Comparison of ENCODE assay signal across 9 mouse cellular contexts in the genomic region with DNA sequence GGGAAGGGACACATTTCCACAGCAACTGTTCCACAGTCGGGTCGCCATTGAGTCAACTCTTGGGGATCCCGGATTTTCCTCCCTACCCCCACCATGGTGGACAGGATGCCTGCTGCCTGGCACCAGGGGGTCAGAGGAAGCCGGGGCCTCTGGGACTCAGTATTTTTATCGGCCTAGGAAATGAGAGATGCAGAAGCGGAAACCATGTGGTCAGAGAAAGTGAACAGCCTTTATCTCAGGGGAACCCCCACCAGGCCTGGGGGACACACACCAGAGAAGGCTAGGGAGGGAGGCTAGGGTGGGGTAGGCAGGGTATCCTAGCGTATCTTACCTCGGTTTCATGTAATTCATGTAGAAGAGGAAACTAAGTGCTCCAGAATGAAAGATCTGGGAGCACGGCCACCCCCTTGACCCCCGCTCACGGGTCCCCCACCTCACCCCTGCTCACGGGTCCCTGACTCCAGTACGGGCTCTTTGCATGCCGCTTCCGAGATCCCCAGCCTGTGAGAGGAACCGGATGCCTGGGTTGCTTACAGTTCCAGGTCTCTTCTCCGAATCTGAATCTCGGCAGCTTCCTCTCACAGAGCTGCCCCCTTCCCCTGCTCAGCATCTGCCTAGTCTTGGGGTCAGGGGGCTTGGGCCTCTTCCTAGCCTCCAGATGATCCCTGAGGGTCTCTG. TPM values are rescaled to one million over a fixed set of nuclear protein-coding genes. Genes with fewer than 3 reads are reported as not detected.
DNase-seq lines count a peak whose midpoint lies in the region; ATAC-seq lines count a peak whose summit lies in the region.
"Had no signal": no experiment of that assay in that cellular context is flagged by ENCODE, and none has a peak within 500 bp of the region (broad histone marks: within the 10 kb centered on the region; RNA-seq: fewer than 3 reads in every experiment).

No protein-coding gene starts in this region.

- peaks cover 20% of the 10 kb centered on the region for H3K36me3 ChIP-seq in intestine, embryonic 14.5 days (ENCODE audit: control insufficient read depth, insufficient read depth, low read length)
- peaks cover 8% of the 10 kb centered on the region; the same call in 1 of the 2 replicates for H3K36me3 ChIP-seq in intestine, embryonic 15.5 days
- peaks cover 25% of the 10 kb centered on the region for H3K36me3 ChIP-seq in heart, embryonic 10.5 days
- peaks cover 43% of the 10 kb centered on the region for H3K36me3 ChIP-seq in forebrain, embryonic 10.5 days (replicated peaks)

- WGBS in intestine, embryonic 14.5 days: 75% methylated on average over 18 of the region's 18 CpGs
- WGBS in intestine, embryonic 15.5 days: 76% methylated on average over 18 of the region's 18 CpGs
- 72% methylated on average over 18 of the region's 18 CpGs for WGBS in heart, embryonic 10.5 days
- WGBS in forebrain, embryonic 10.5 days: 83% methylated on average over 18 of the region's 18 CpGs

- H3K9me3 ChIP-seq in intestine, embryonic 14.5 days (ENCODE audit: control insufficient read depth, low read length): no peaks in the 10 kb centered on the region
- no peaks in the 10 kb centered on the region for H3K9me3 ChIP-seq in intestine, embryonic 15.5 days
- no peaks in the 10 kb centered on the region for H3K9me3 ChIP-seq in heart, embryonic 10.5 days
- no peaks in the 10 kb centered on the region for H3K9me3 ChIP-seq in forebrain, embryonic 10.5 days
- H3K9me3 ChIP-seq: G1E had no signal

- 0 out of 2 replicates have a peak overlapping the region, but pooled peaks have one; percentile 2 for H3K27ac ChIP-seq in intestine, embryonic 14.5 days (ENCODE audit: low read depth)
- H3K27ac ChIP-seq in intestine, embryonic 15.5 days: no peak overlapping the region
- H3K27ac ChIP-seq in heart, embryonic 10.5 days: peak overlapping the region; percentile 73
- no peak overlapping the region for H3K27ac ChIP-seq in forebrain, embryonic 10.5 days

- no peaks in the 10 kb centered on the region for H3K27me3 ChIP-seq in intestine, embryonic 14.5 days (replicated peaks; ENCODE audit: control insufficient read depth, insufficient read depth, low read length)
- H3K27me3 ChIP-seq in intestine, embryonic 15.5 days (replicated peaks): no peaks in the 10 kb centered on the region
- H3K27me3 ChIP-seq in heart, embryonic 10.5 days (ENCODE audit: insufficient read depth, poor library complexity, severe bottlenecking): no peaks in the 10 kb centered on the region
- H3K27me3 ChIP-seq in forebrain, embryonic 10.5 days (ENCODE audit: poor library complexity, severe bottlenecking): no peaks in the 10 kb centered on the region

- H3K4me1 ChIP-seq in intestine, embryonic 14.5 days (replicated peaks; ENCODE audit: control insufficient read depth, insufficient read depth, low read length): peaks cover 16% of the 10 kb centered on the region
- H3K4me1 ChIP-seq in intestine, embryonic 15.5 days (replicated peaks): peaks cover 14% of the 10 kb centered on the region
- peaks cover 38% of the 10 kb centered on the region for H3K4me1 ChIP-seq in heart, embryonic 10.5 days
- peaks cover 5% of the 10 kb centered on the region; the same call in 1 of the 2 replicates for H3K4me1 ChIP-seq in forebrain, embryonic 10.5 days

- H3K4me3 ChIP-seq in intestine, embryonic 14.5 days (ENCODE audit: low read depth, low read length): no peak overlapping the region
- H3K4me3 ChIP-seq in intestine, embryonic 15.5 days (replicated peaks): no peak overlapping the region
- no peak overlapping the region for H3K4me3 ChIP-seq in heart, embryonic 10.5 days
- no peak overlapping the region for H3K4me3 ChIP-seq in forebrain, embryonic 10.5 days

- ATAC-seq in intestine, embryonic 14.5 days (replicated peaks; ENCODE audit: low FRiP score, low TSS enrichment, low read depth): no peak
- no peak for ATAC-seq in intestine, embryonic 15.5 days
- ATAC-seq in cerebellum, adult (ENCODE audit: insufficient number of reproducible peaks, low FRiP score, low TSS enrichment): no peak

- no peak for DNase-seq in intestine, embryonic 14.5 days (ENCODE audit: low spot score)
- no peak for DNase-seq in heart, embryonic 10.5 days (ENCODE audit: low spot score)
- DNase-seq in kidney, postnatal 36 days: peak; percentile 55 to 56
- DNase-seq in spleen, postnatal 36 days (ENCODE audit: low spot score in 2 of 2): peak; percentile 90
- no peak for DNase-seq in forebrain, embryonic 10.5 days (ENCODE audit: extremely low spot score, low spot score)
- DNase-seq in MN1 (ENCODE audit: low spot score): no peak

- H3K4me2 ChIP-seq in intestine, embryonic 14.5 days (ENCODE audit: low read length): no peak overlapping the region
- no peak overlapping the region for H3K4me2 ChIP-seq in intestine, embryonic 15.5 days (replicated peaks)

- no peak overlapping the region for H3K9ac ChIP-seq in intestine, embryonic 14.5 days (ENCODE audit: low read length)
- no peak overlapping the region for H3K9ac ChIP-seq in intestine, embryonic 15.5 days

RNA-seq across cellular contexts. Expression of a gene that starts 2.0 kb away (rescaled TPM):
- polyA plus RNA-seq in intestine, embryonic 14.5 days (2014; fragmentation: Nextera tagmentation; extraction: Ambion mirVana): 0.39 and 0.88 TPM in 2 replicates
- polyA plus RNA-seq in intestine, embryonic 15.5 days (2015; fragmentation: Nextera tagmentation; extraction: Ambion mirVana): 0.59 and 0.81 TPM in 2 replicates
- 0.30 TPM in 1 of 2 replicates, not detected in the other for polyA plus RNA-seq in heart, embryonic 10.5 days (2016; fragmentation: Nextera tagmentation; extraction: Ambion mirVana)
- polyA plus RNA-seq in forebrain, embryonic 10.5 days (2016; fragmentation: Nextera tagmentation; extraction: Ambion mirVana): 0.53 TPM in 1 of 2 replicates, not detected in the other
- polyA plus RNA-seq: G1E had no signal

RNA-seq across cellular contexts. Expression of a gene that starts 13.5 kb away (rescaled TPM):
- 0.81 and 0.85 TPM in 2 replicates for polyA plus RNA-seq in intestine, embryonic 14.5 days (2014; fragmentation: Nextera tagmentation; extraction: Ambion mirVana)
- 1.1 TPM in 2 replicates for polyA plus RNA-seq in intestine, embryonic 15.5 days (2015; fragmentation: Nextera tagmentation; extraction: Ambion mirVana)
- not detected in 2 replicates for polyA plus RNA-seq in heart, embryonic 10.5 days (2016; fragmentation: Nextera tagmentation; extraction: Ambion mirVana)
- not detected in 2 replicates for polyA plus RNA-seq in forebrain, embryonic 10.5 days (2016; fragmentation: Nextera tagmentation; extraction: Ambion mirVana)
- polyA plus RNA-seq: G1E had no signal

RNA-seq across cellular contexts. Expression of a gene that starts 14.8 kb away (rescaled TPM):
- polyA plus RNA-seq in intestine, embryonic 14.5 days (2014; fragmentation: Nextera tagmentation; extraction: Ambion mirVana): 5.8 and 5.9 TPM in 2 replicates
- polyA plus RNA-seq in intestine, embryonic 15.5 days (2015; fragmentation: Nextera tagmentation; extraction: Ambion mirVana): 4.1 and 4.3 TPM in 2 replicates
- 6.5 and 10.1 TPM in 2 replicates for polyA plus RNA-seq in heart, embryonic 10.5 days (2016; fragmentation: Nextera tagmentation; extraction: Ambion mirVana)
- 7.0 and 7.7 TPM in 2 replicates for polyA plus RNA-seq in forebrain, embryonic 10.5 days (2016; fragmentation: Nextera tagmentation; extraction: Ambion mirVana)

RNA-seq across cellular contexts. Expression of a gene that starts 16.8 kb away (rescaled TPM):
- 0.12 and 0.28 TPM in 2 replicates for polyA plus RNA-seq in intestine, embryonic 14.5 days (2014; fragmentation: Nextera tagmentation; extraction: Ambion mirVana)
- 0.19 TPM in 1 of 2 replicates, not detected in the other for polyA plus RNA-seq in intestine, embryonic 15.5 days (2015; fragmentation: Nextera tagmentation; extraction: Ambion mirVana)
- polyA plus RNA-seq in heart, embryonic 10.5 days (2016; fragmentation: Nextera tagmentation; extraction: Ambion mirVana): 0.15 TPM in 1 of 2 replicates, not detected in the other
- 0.10 TPM in 1 of 2 replicates, not detected in the other for polyA plus RNA-seq in forebrain, embryonic 10.5 days (2016; fragmentation: Nextera tagmentation; extraction: Ambion mirVana)

RNA-seq across cellular contexts. Expression of a gene that starts 16.9 kb away (rescaled TPM):
- 3.1 and 4.3 TPM in 2 replicates for polyA plus RNA-seq in intestine, embryonic 14.5 days (2014; fragmentation: Nextera tagmentation; extraction: Ambion mirVana)
- 9.9 and 11.0 TPM in 2 replicates for polyA plus RNA-seq in intestine, embryonic 15.5 days (2015; fragmentation: Nextera tagmentation; extraction: Ambion mirVana)
- 8.4 and 10.4 TPM in 2 replicates for polyA plus RNA-seq in heart, embryonic 10.5 days (2016; fragmentation: Nextera tagmentation; extraction: Ambion mirVana)
- polyA plus RNA-seq in forebrain, embryonic 10.5 days (2016; fragmentation: Nextera tagmentation; extraction: Ambion mirVana): 10.0 and 11.5 TPM in 2 replicates

Comparison
In these comparisons a context has a peak if more than half of its experiments do, and no peak if none do; other contexts are left out.
1. H3K27ac ChIP-seq: peak in intestine, embryonic 14.5 days (single experiment) and heart, embryonic 10.5 days (single experiment); none in intestine, embryonic 15.5 days (single experiment) and forebrain, embryonic 10.5 days (single experiment).
2. DNase-seq: peak in kidney, postnatal 36 days (2 of 2) and spleen, postnatal 36 days (2 of 2); none in intestine, embryonic 14.5 days (single experiment), heart, embryonic 10.5 days (single experiment), forebrain, embryonic 10.5 days (single experiment) and MN1 (single experiment).